Mouse (Mus musculus): Measurements from ENCODE around the gene Nr1h3. TPM values are rescaled to one million over a fixed set of nuclear protein-coding genes. Genes with fewer than 3 reads are reported as not detected.
A peak's percentile ranks its signal among the peaks of the same experiment; 100 is the strongest.
"Not testable (repeated sequence)": the region's sequence is repeated elsewhere in the genome, so short reads cannot be mapped to it uniquely, and the experiment has no call there.

The Nr1h3 gene
- 10 to 100 TPM; 33.6 to 39.7 TPM for total RNA-seq (2021)
- long read RNA-seq, experiment 1, transcript Nr1h3-201 (10 exons, 1,802 nt) = minor isoform, 21 of 93 reads
- long read RNA-seq, experiment 1, transcript Nr1h3-202 (10 exons, 1,738 nt) = major isoform, 26 of 93 reads
- long read RNA-seq, experiment 1, transcript Nr1h3-204 (10 exons, 1,955 nt) = minor isoform, 6 of 93 reads
- long read RNA-seq, experiment 1, partial matches to known transcripts = 15 of 93 reads
- long read RNA-seq, experiment 1, other reads (novel, unspliced or antisense) = 25 of 93 reads
- long read RNA-seq, experiment 2, transcript Nr1h3-202 (10 exons, 1,738 nt) = major isoform, 16 of 46 reads
- long read RNA-seq, experiment 2, transcript Nr1h3-201 (10 exons, 1,802 nt) = major isoform, 16 of 46 reads
- long read RNA-seq, experiment 2, partial matches to known transcripts = 9 of 46 reads
- long read RNA-seq, experiment 2, other reads (novel, unspliced or antisense) = 5 of 46 reads

- peak; percentile 95 for DNase-seq
These were observed at the start of gene Nr1h3, which contains the start of gene Acp2 for GRCm38 (mm10) chr2:91202222-91202971. Gene Nr1h3, minus strand, starts transcription at chr2:91202834. Gene Acp2, plus strand, starts transcription at chr2:91202885.

- no peak for DNase-seq
These were observed 49.4 kb upstream of the Nr1h3 start for GRCm38 (mm10) chr2:91252001-91252400.

- no peak for DNase-seq
These were observed 45.7 kb upstream of the Nr1h3 start for GRCm38 (mm10) chr2:91248366-91248765.

- no peak for DNase-seq
These were observed 42.1 kb upstream of the Nr1h3 start for GRCm38 (mm10) chr2:91244557-91245228.

- DNase-seq = no peak
These were observed 40.8 kb upstream of the Nr1h3 start for GRCm38 (mm10) chr2:91243416-91243815.

- no peak for DNase-seq
These were observed 39.9 kb upstream of the Nr1h3 start for GRCm38 (mm10) chr2:91242547-91242946.

GRCm38 (mm10) chr2:91237511-91238080 is 35.0 kb upstream of the Nr1h3 start:
- DNase-seq = not testable (repeated sequence)

GRCm38 (mm10) chr2:91236601-91237510 is 34.2 kb upstream of the Nr1h3 start, which contains the start of gene Ddb2:
Gene Ddb2, minus strand, starts transcription at chr2:91236982.
- peak; percentile 98 for DNase-seq

GRCm38 (mm10) chr2:91229735-91230134 is 27.1 kb upstream of the Nr1h3 start:
- no peak for DNase-seq

- DNase-seq = no peak
These were observed 21.0 kb upstream of the Nr1h3 start for GRCm38 (mm10) chr2:91223614-91224013.

- DNase-seq = no peak
These were observed 17.9 kb upstream of the Nr1h3 start for GRCm38 (mm10) chr2:91220501-91220900.

GRCm38 (mm10) chr2:91217032-91217431 is 14.4 kb upstream of the Nr1h3 start:
- peak; percentile 44 for DNase-seq

- DNase-seq = no peak
These were observed 10.7 kb upstream of the Nr1h3 start for GRCm38 (mm10) chr2:91213311-91213710.

- DNase-seq = no peak
These were observed 3.7 kb upstream of the Nr1h3 start for GRCm38 (mm10) chr2:91206254-91206775.

- no peak for DNase-seq
These were observed 480 bp upstream of the Nr1h3 start for GRCm38 (mm10) chr2:91202972-91203656.

- DNase-seq = no peak
These were observed 3.7 kb downstream of the Nr1h3 start for GRCm38 (mm10) chr2:91198888-91199287.

- peak; percentile 20 for DNase-seq
These were observed 6.0 kb downstream of the Nr1h3 start for GRCm38 (mm10) chr2:91196577-91197001.

- DNase-seq = peak; percentile 90
These were observed 7.9 kb downstream of the Nr1h3 start for GRCm38 (mm10) chr2:91194624-91195332.

GRCm38 (mm10) chr2:91190501-91190900 is 12.1 kb downstream of the Nr1h3 start:
- no peak for DNase-seq
